Mouse (Mus musculus): ENCODE measurements around the gene Celf2. TPM values are rescaled to one million over a fixed set of nuclear protein-coding genes. Genes with fewer than 3 reads are reported as not detected.

Gene Celf2
- polyA plus RNA-seq, 1 experiment from 2014 or later = 51.0 TPM

DNA sequence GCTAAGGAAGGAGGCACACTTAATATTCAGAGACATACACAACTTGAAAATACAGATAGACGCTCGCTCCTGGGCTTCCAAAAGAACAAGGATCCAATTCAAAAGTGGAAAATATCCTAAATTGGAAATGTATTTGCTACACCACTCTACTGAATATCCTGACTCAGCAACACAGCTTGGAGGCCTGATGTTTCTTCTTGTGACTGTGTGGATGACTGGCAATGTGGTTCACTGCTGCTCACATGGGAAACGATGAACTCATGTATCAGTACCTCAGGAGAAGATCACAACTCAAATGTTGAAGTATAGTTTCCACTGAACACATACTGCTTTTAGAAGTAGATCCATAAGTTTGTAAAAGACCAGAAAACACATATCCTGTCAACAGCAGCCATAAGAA lies 944.2 kb downstream of the Celf2 start:
- H3K36me3 ChIP-seq (ENCODE audit: control insufficient read depth, insufficient read depth, low read length) = no peaks in the 10 kb centered on the region
- H3K9me3 ChIP-seq (replicated peaks; ENCODE audit: control insufficient read depth, low read length) = no peaks in the 10 kb centered on the region
- H3K4me1 ChIP-seq (ENCODE audit: control insufficient read depth, insufficient read depth, low read length) = no peaks in the 10 kb centered on the region
- H3K27ac ChIP-seq (ENCODE audit: low read depth, low read length) = no peak overlapping the region
- no peaks in the 10 kb centered on the region for H3K27me3 ChIP-seq (ENCODE audit: control insufficient read depth, insufficient read depth, low read length)
- H3K4me2 ChIP-seq = no peak overlapping the region
- H3K4me3 ChIP-seq (ENCODE audit: low read depth, low read length) = no peak overlapping the region
- no peak overlapping the region for H3K9ac ChIP-seq (ENCODE audit: low read depth, low read length)
- ATAC-seq (replicated peaks; ENCODE audit: insufficient number of reproducible peaks, low FRiP score, low TSS enrichment) = no peak
- WGBS (ENCODE audit: insufficient replicate concordance) = 90% methylated on average over 3 of the region's 3 CpGs

DNA sequence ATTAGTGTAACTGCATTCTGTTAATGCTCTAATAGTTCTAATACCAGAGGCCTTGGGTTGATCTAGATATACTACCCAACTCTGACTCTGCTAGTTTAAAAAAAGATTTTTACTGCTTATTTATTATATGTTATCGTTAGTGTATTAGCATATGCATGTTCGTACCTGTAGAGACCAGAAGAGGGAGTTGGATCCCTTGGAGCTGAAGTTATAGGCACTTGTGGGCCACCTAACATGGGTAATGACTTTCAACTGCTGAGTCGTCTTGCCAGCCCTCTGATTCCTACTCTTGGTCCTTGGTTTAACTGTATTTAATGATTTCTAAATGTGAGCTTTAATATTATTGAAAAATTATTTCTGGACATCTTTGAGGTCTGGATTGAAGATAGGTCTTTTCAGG lies 948.0 kb downstream of the Celf2 start:
- no peak overlapping the region for H3K4me3 ChIP-seq (ENCODE audit: low read depth, low read length)
- WGBS (ENCODE audit: insufficient replicate concordance) = 81% methylated on average over 3 of the region's 3 CpGs
- no peak overlapping the region for H3K27ac ChIP-seq (ENCODE audit: low read depth, low read length)
- no peaks in the 10 kb centered on the region for H3K9me3 ChIP-seq (replicated peaks; ENCODE audit: control insufficient read depth, low read length)
- H3K4me2 ChIP-seq = no peak overlapping the region
- no peaks in the 10 kb centered on the region for H3K4me1 ChIP-seq (ENCODE audit: control insufficient read depth, insufficient read depth, low read length)
- no peaks in the 10 kb centered on the region for H3K36me3 ChIP-seq (ENCODE audit: control insufficient read depth, insufficient read depth, low read length)
- no peaks in the 10 kb centered on the region for H3K27me3 ChIP-seq (ENCODE audit: control insufficient read depth, insufficient read depth, low read length)
- H3K9ac ChIP-seq (ENCODE audit: low read depth, low read length) = no peak overlapping the region
- no peak for ATAC-seq (replicated peaks; ENCODE audit: insufficient number of reproducible peaks, low FRiP score, low TSS enrichment)

- H3K4me2 ChIP-seq = no peak overlapping the region
- no peaks in the 10 kb centered on the region for H3K9me3 ChIP-seq (replicated peaks; ENCODE audit: control insufficient read depth, low read length)
- no peak overlapping the region for H3K9ac ChIP-seq (ENCODE audit: low read depth, low read length)
- H3K4me1 ChIP-seq (ENCODE audit: control insufficient read depth, insufficient read depth, low read length) = no peaks in the 10 kb centered on the region
- no peaks in the 10 kb centered on the region for H3K36me3 ChIP-seq (ENCODE audit: control insufficient read depth, insufficient read depth, low read length)
- no peak overlapping the region for H3K4me3 ChIP-seq (ENCODE audit: low read depth, low read length)
- ATAC-seq (replicated peaks; ENCODE audit: insufficient number of reproducible peaks, low FRiP score, low TSS enrichment) = no peak
- no peaks in the 10 kb centered on the region for H3K27me3 ChIP-seq (ENCODE audit: control insufficient read depth, insufficient read depth, low read length)
- 85% methylated on average over 3 of the region's 3 CpGs for WGBS (ENCODE audit: insufficient replicate concordance)
- no peak overlapping the region for H3K27ac ChIP-seq (ENCODE audit: low read depth, low read length)
Observed at GRCm38 (mm10) chr2:6560802-6561201, 948.6 kb downstream of the Celf2 start.

DNA sequence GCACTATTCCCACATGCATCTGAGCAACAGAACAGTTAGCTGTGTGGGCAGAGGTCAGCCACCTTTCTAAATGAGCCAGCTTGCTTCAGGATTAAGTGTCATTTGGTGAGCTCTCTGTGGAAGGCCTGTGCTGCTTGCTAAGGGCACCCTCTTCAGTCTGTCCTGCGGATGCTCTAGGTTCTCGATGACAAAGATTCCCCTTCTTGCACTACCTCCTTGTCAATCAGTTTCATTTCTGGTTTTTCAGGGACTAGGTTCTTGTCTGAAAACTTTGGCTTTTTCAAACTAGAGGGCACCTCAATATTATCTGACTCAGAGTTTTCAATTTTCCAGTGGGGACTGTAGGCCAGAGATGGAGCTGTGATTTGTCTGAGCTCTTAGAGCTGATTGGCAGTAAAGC lies 949.8 kb downstream of the Celf2 start:
- Histone ChIP-seq H3K4me3 (ENCODE audit: low read depth, low read length) (no peak overlapping the region), H3K27me3 (ENCODE audit: control insufficient read depth, insufficient read depth, low read length) (no peaks in the 10 kb centered on the region), H3K36me3 (ENCODE audit: control insufficient read depth, insufficient read depth, low read length) (no peaks in the 10 kb centered on the region), H3K4me1 (ENCODE audit: control insufficient read depth, insufficient read depth, low read length) (no peaks in the 10 kb centered on the region), H3K9me3 (replicated peaks; ENCODE audit: control insufficient read depth, low read length) (no peaks in the 10 kb centered on the region), H3K9ac (ENCODE audit: low read depth, low read length) (no peak overlapping the region), H3K27ac (ENCODE audit: low read depth, low read length) (no peak overlapping the region), H3K4me2 (no peak overlapping the region)
- no peak for ATAC-seq (replicated peaks; ENCODE audit: insufficient number of reproducible peaks, low FRiP score, low TSS enrichment)
- 82% methylated on average over 2 of the region's 2 CpGs for WGBS (ENCODE audit: insufficient replicate concordance)

DNA sequence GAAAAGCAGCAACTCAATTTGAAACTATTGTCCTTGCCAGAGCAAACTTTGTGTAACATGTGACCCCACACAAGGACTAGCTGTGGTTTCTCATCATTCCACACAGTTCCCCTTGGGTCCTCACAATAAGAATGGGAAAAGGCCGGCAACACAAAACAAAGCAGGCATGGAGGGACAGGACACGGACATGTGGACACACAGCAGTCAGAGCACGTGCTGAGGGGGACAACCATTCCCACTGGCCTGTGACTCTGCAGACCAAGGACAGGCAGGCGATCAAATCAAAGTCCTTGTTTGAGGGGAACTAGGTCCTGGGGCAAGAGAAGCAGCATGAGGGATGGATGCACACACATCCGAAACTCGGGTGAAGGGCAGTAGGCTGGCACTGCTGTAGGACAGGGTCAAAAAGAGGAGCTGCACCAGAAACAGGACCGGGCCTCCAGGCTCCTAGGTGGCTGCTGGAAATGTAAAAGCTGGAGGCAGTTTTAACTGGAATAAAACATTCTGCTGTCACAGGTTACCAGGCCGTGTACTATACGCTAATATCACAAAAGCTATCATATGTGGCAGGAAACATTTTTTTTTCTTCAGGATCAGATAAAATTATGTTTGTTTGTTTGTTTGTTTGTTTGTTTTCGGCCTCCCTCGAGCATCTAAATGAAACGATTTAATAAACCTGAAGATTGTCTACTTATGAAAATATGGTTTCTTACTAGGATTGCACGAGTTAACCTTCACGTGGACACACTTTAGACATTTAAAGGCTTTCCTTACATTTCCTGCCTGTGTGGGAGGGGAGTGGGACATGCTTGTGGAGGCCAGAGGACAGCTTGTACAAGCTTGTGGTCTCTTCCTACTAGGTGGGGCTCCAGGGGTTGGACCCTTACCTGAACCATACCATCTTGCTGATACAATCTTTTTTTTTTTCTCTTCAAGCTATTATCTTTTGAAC lies 950.8 kb downstream of the Celf2 start:
- no peak overlapping the region for H3K27ac ChIP-seq (ENCODE audit: low read depth, low read length)
- H3K4me2 ChIP-seq = no peak overlapping the region
- H3K36me3 ChIP-seq (ENCODE audit: control insufficient read depth, insufficient read depth, low read length) = no peaks in the 10 kb centered on the region
- H3K9me3 ChIP-seq (replicated peaks; ENCODE audit: control insufficient read depth, low read length) = no peaks in the 10 kb centered on the region
- no peaks in the 10 kb centered on the region for H3K4me1 ChIP-seq (ENCODE audit: control insufficient read depth, insufficient read depth, low read length)
- 84% methylated on average over 14 of the region's 14 CpGs for WGBS (ENCODE audit: insufficient replicate concordance)
- H3K9ac ChIP-seq (ENCODE audit: low read depth, low read length) = no peak overlapping the region
- ATAC-seq (replicated peaks; ENCODE audit: insufficient number of reproducible peaks, low FRiP score, low TSS enrichment) = no peak
- no peaks in the 10 kb centered on the region for H3K27me3 ChIP-seq (ENCODE audit: control insufficient read depth, insufficient read depth, low read length)
- no peak overlapping the region for H3K4me3 ChIP-seq (ENCODE audit: low read depth, low read length)

DNA sequence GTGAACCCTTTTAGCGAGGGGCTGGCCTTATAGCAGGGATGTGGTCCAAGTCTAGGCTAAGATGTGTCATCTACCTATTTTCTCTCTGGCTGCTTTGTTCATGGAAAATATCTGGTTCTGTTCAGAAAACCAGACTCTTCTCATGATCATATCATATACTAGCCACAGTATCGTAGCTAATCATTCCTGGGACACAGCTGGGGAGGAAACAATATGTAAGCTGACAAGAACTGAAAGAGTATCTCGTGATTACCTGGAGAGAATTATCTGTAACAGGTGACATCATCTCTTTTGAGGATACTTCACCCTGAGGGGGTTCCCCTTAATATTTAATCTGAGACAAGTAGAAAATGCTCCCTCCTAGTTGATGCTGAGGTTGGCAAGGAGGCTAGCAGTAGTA lies 951.6 kb downstream of the Celf2 start:
- Histone ChIP-seq H3K36me3 (ENCODE audit: control insufficient read depth, insufficient read depth, low read length) (no peaks in the 10 kb centered on the region), H3K27me3 (ENCODE audit: control insufficient read depth, insufficient read depth, low read length) (no peaks in the 10 kb centered on the region), H3K9me3 (replicated peaks; ENCODE audit: control insufficient read depth, low read length) (no peaks in the 10 kb centered on the region), H3K27ac (ENCODE audit: low read depth, low read length) (no peak overlapping the region), H3K4me2 (no peak overlapping the region), H3K9ac (ENCODE audit: low read depth, low read length) (no peak overlapping the region), H3K4me3 (ENCODE audit: low read depth, low read length) (no peak overlapping the region), H3K4me1 (ENCODE audit: control insufficient read depth, insufficient read depth, low read length) (no peaks in the 10 kb centered on the region)
- WGBS (ENCODE audit: insufficient replicate concordance) = 76% methylated on average over 3 of the region's 3 CpGs
- no peak for ATAC-seq (replicated peaks; ENCODE audit: insufficient number of reproducible peaks, low FRiP score, low TSS enrichment)

DNA sequence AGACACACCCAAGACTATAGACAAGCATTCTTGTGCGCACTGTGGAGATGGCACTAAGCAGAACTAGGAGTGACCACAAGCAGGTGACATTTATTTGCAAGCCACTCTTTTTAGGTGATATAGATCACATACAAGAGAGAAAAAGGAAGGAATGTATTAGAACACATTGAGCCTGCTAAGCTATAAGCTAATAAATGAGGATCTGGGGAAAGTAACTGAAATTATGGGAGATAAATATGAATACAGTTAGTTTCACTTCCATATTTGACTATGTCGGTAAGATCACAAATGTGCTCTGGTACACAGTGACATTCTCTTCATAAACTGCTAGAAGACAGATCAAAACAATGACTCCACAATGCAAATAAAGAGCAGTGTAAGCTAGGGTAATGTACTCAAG lies 952.5 kb downstream of the Celf2 start:
- no peak for ATAC-seq (replicated peaks; ENCODE audit: insufficient number of reproducible peaks, low FRiP score, low TSS enrichment)
- Histone ChIP-seq H3K4me1 (ENCODE audit: control insufficient read depth, insufficient read depth, low read length) (no peaks in the 10 kb centered on the region), H3K9ac (ENCODE audit: low read depth, low read length) (no peak overlapping the region), H3K27ac (ENCODE audit: low read depth, low read length) (no peak overlapping the region), H3K4me3 (ENCODE audit: low read depth, low read length) (no peak overlapping the region), H3K9me3 (replicated peaks; ENCODE audit: control insufficient read depth, low read length) (no peaks in the 10 kb centered on the region), H3K36me3 (ENCODE audit: control insufficient read depth, insufficient read depth, low read length) (no peaks in the 10 kb centered on the region), H3K4me2 (no peak overlapping the region), H3K27me3 (ENCODE audit: control insufficient read depth, insufficient read depth, low read length) (no peaks in the 10 kb centered on the region)
- 93% methylated on average over 2 of the region's 2 CpGs for WGBS (ENCODE audit: insufficient replicate concordance)

DNA sequence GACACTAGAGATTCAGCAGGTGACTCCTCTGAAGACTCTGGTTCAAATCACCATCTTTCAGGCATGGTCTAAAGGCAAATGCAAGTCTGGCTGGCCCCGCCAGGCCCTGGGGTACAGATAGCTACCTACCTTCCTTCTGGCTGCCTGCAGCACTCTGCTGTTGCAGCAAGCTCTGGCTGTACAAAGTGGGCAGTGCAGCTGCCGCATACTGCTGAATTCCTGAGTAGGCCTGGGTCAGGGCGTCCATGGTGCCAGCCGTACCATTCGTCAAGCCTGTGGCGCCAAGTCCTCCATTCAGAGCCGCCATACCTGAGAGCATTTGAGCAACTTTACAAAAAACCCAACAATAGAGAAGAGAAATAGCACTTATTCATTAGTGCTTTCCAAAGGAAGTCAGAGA lies 955.7 kb downstream of the Celf2 start:
- H3K4me2 ChIP-seq = no peak overlapping the region
- H3K36me3 ChIP-seq (ENCODE audit: control insufficient read depth, insufficient read depth, low read length) = no peaks in the 10 kb centered on the region
- H3K27me3 ChIP-seq (ENCODE audit: control insufficient read depth, insufficient read depth, low read length) = no peaks in the 10 kb centered on the region
- no peaks in the 10 kb centered on the region for H3K4me1 ChIP-seq (ENCODE audit: control insufficient read depth, insufficient read depth, low read length)
- WGBS (ENCODE audit: insufficient replicate concordance) = 85% methylated on average over 7 of the region's 7 CpGs
- ATAC-seq (replicated peaks; ENCODE audit: insufficient number of reproducible peaks, low FRiP score, low TSS enrichment) = no peak
- H3K9ac ChIP-seq (ENCODE audit: low read depth, low read length) = no peak overlapping the region
- H3K27ac ChIP-seq (ENCODE audit: low read depth, low read length) = no peak overlapping the region
- no peak overlapping the region for H3K4me3 ChIP-seq (ENCODE audit: low read depth, low read length)
- no peaks in the 10 kb centered on the region for H3K9me3 ChIP-seq (replicated peaks; ENCODE audit: control insufficient read depth, low read length)

DNA sequence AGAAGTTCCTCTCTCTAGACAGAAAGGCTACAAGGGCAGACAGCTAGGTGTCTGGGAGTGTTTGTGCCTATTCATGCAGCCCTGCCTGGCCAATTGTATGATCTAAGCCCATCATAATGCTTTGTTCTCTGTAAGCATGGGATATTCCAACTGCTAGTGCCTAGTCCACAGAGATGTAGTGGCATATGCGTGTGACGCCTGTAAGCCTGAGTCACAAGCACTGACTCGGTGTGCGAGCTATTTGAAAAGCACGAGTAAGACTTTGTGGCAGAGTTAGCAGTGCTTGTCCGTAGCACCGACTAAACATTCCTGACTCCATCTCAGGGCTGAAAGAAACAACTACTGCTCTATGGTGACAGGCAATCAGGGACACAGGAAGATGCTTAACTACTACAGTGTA lies 960.1 kb downstream of the Celf2 start:
- no peak overlapping the region for H3K9ac ChIP-seq (ENCODE audit: low read depth, low read length)
- H3K4me2 ChIP-seq = no peak overlapping the region
- H3K9me3 ChIP-seq (replicated peaks; ENCODE audit: control insufficient read depth, low read length) = no peaks in the 10 kb centered on the region
- no peaks in the 10 kb centered on the region for H3K4me1 ChIP-seq (ENCODE audit: control insufficient read depth, insufficient read depth, low read length)
- H3K27me3 ChIP-seq (ENCODE audit: control insufficient read depth, insufficient read depth, low read length) = no peaks in the 10 kb centered on the region
- 87% methylated on average over 7 of the region's 7 CpGs for WGBS (ENCODE audit: insufficient replicate concordance)
- no peak overlapping the region for H3K27ac ChIP-seq (ENCODE audit: low read depth, low read length)
- H3K36me3 ChIP-seq (ENCODE audit: control insufficient read depth, insufficient read depth, low read length) = no peaks in the 10 kb centered on the region
- ATAC-seq (replicated peaks; ENCODE audit: insufficient number of reproducible peaks, low FRiP score, low TSS enrichment) = no peak
- H3K4me3 ChIP-seq (ENCODE audit: low read depth, low read length) = no peak overlapping the region
